Mouse (Mus musculus): ENCODE measurements around the gene Brca1. TPM values are rescaled to one million over a fixed set of nuclear protein-coding genes. Genes with fewer than 3 reads are reported as not detected.

The Brca1 gene
- polyA plus RNA-seq, 1 experiment from 2014 or later: 10.2 TPM

GRCm38 (mm10) chr11:101576116-101576515, 24.4 kb upstream of the Brca1 start:
- no peaks in the 10 kb centered on the region for H3K9me3 ChIP-seq
- H3K9ac ChIP-seq: no peak overlapping the region
- no peaks in the 10 kb centered on the region for H3K4me1 ChIP-seq (replicated peaks)
- no peaks in the 10 kb centered on the region for H3K27me3 ChIP-seq (replicated peaks)
- ATAC-seq: no peak
- no peak overlapping the region for H3K4me3 ChIP-seq (replicated peaks)
- H3K36me3 ChIP-seq: peaks cover 64% of the 10 kb centered on the region
- H3K4me2 ChIP-seq (replicated peaks): no peak overlapping the region
- H3K27ac ChIP-seq: no peak overlapping the region
- 76% methylated on average over 6 of the region's 6 CpGs for WGBS

GRCm38 (mm10) chr11:101568421-101568820, 16.7 kb upstream of the Brca1 start:
- H3K9me3 ChIP-seq: no peaks in the 10 kb centered on the region
- peaks cover 60% of the 10 kb centered on the region for H3K36me3 ChIP-seq
- H3K4me2 ChIP-seq (replicated peaks): no peak overlapping the region
- no peak overlapping the region for H3K9ac ChIP-seq
- WGBS: 73% methylated on average over 3 of the region's 3 CpGs
- no peak overlapping the region for H3K27ac ChIP-seq
- peak; percentile 75; the same call in 1 of the 2 replicates for ATAC-seq
- H3K4me3 ChIP-seq (replicated peaks): no peak overlapping the region
- H3K4me1 ChIP-seq (replicated peaks): no peaks in the 10 kb centered on the region
- H3K27me3 ChIP-seq (replicated peaks): no peaks in the 10 kb centered on the region

- peak; percentile 31; the same call in 1 of the 2 replicates for ATAC-seq
- Histone ChIP-seq H3K27me3 (replicated peaks) (no peaks in the 10 kb centered on the region), H3K9me3 (no peaks in the 10 kb centered on the region), H3K4me2 (replicated peaks) (no peak overlapping the region), H3K4me1 (replicated peaks) (no peaks in the 10 kb centered on the region), H3K4me3 (replicated peaks) (no peak overlapping the region), H3K27ac (no peak overlapping the region), H3K36me3 (peaks cover 31% of the 10 kb centered on the region), H3K9ac (no peak overlapping the region)
- 43% methylated on average over 5 of the region's 5 CpGs for WGBS
These were observed 10.6 kb upstream of the Brca1 start for GRCm38 (mm10) chr11:101562391-101562790.

- no peak for ATAC-seq
- Histone ChIP-seq H3K27ac (no peak overlapping the region), H3K27me3 (replicated peaks) (no peaks in the 10 kb centered on the region), H3K4me3 (replicated peaks) (no peak overlapping the region), H3K9me3 (no peaks in the 10 kb centered on the region), H3K9ac (no peak overlapping the region), H3K36me3 (peaks cover 10% of the 10 kb centered on the region; the same call in 1 of the 2 replicates), H3K4me1 (replicated peaks) (peaks cover 8% of the 10 kb centered on the region; the same call in 1 of the 2 replicates), H3K4me2 (replicated peaks) (no peak overlapping the region)
- 67% methylated on average over 2 of the region's 2 CpGs for WGBS
These were observed 5.2 kb upstream of the Brca1 start for GRCm38 (mm10) chr11:101556954-101557353.

GRCm38 (mm10) chr11:101556541-101556940, 4.8 kb upstream of the Brca1 start:
- Histone ChIP-seq H3K9me3 (no peaks in the 10 kb centered on the region), H3K9ac (no peak overlapping the region), H3K4me1 (replicated peaks) (peaks cover 8% of the 10 kb centered on the region; the same call in 1 of the 2 replicates), H3K27me3 (replicated peaks) (no peaks in the 10 kb centered on the region), H3K27ac (no peak overlapping the region), H3K4me2 (replicated peaks) (no peak overlapping the region), H3K4me3 (replicated peaks) (no peak overlapping the region), H3K36me3 (peaks cover 10% of the 10 kb centered on the region; the same call in 1 of the 2 replicates)
- ATAC-seq: no peak
- 81% methylated on average over 7 of the region's 7 CpGs for WGBS

- ATAC-seq: no peak
- peak overlapping the region; percentile 56 for H3K4me2 ChIP-seq (replicated peaks)
- peak overlapping the region; percentile 88 for H3K4me3 ChIP-seq (replicated peaks)
- no peaks in the 10 kb centered on the region for H3K9me3 ChIP-seq
- WGBS: 9% methylated on average over 8 of the region's 8 CpGs
- H3K36me3 ChIP-seq: peaks cover 5% of the 10 kb centered on the region; the same call in 1 of the 2 replicates
- H3K27me3 ChIP-seq (replicated peaks): no peaks in the 10 kb centered on the region
- peaks cover 14% of the 10 kb centered on the region; the same call in 1 of the 2 replicates for H3K4me1 ChIP-seq (replicated peaks)
- H3K27ac ChIP-seq: peak overlapping the region; percentile 91
- peak overlapping the region; percentile 77 for H3K9ac ChIP-seq
These were observed 1.7 kb upstream of the Brca1 start for GRCm38 (mm10) chr11:101553354-101553930.

GRCm38 (mm10) chr11:101552476-101553300, 933 bp upstream of the Brca1 start:
- Histone ChIP-seq H3K27ac (peak overlapping the region; percentile 92), H3K4me2 (replicated peaks) (peak overlapping the region; percentile 56), H3K4me1 (replicated peaks) (peaks cover 14% of the 10 kb centered on the region; the same call in 1 of the 2 replicates), H3K4me3 (replicated peaks) (peak overlapping the region; percentile 88), H3K27me3 (replicated peaks) (no peaks in the 10 kb centered on the region), H3K9ac (peak overlapping the region; percentile 77), H3K9me3 (no peaks in the 10 kb centered on the region), H3K36me3 (no peaks in the 10 kb centered on the region)
- under 1% methylated on average over 37 of the region's 37 CpGs for WGBS
- ATAC-seq: peak; percentile 97

- Histone ChIP-seq H3K9me3 (no peaks in the 10 kb centered on the region), H3K27ac (no peak overlapping the region), H3K9ac (no peak overlapping the region), H3K27me3 (replicated peaks) (no peaks in the 10 kb centered on the region), H3K36me3 (no peaks in the 10 kb centered on the region), H3K4me3 (replicated peaks) (no peak overlapping the region), H3K4me1 (replicated peaks) (peaks cover 7% of the 10 kb centered on the region; the same call in 1 of the 2 replicates), H3K4me2 (replicated peaks) (no peak overlapping the region)
- ATAC-seq: no peak
These were observed 3.2 kb downstream of the Brca1 start for GRCm38 (mm10) chr11:101548526-101548925.

- 62% methylated on average over 1 of the region's 1 CpGs for WGBS
- ATAC-seq: no peak
- Histone ChIP-seq H3K4me2 (replicated peaks) (no peak overlapping the region), H3K4me1 (replicated peaks) (no peaks in the 10 kb centered on the region), H3K27ac (0 out of 2 replicates have a peak overlapping the region, but pooled peaks have one; percentile 22), H3K27me3 (replicated peaks) (no peaks in the 10 kb centered on the region), H3K9me3 (no peaks in the 10 kb centered on the region), H3K36me3 (no peaks in the 10 kb centered on the region), H3K4me3 (replicated peaks) (no peak overlapping the region), H3K9ac (no peak overlapping the region)
These were observed 7.6 kb downstream of the Brca1 start for GRCm38 (mm10) chr11:101544132-101544531.

- H3K4me2 ChIP-seq (replicated peaks): no peak overlapping the region
- no peak overlapping the region for H3K4me3 ChIP-seq (replicated peaks)
- ATAC-seq: no peak
- no peak overlapping the region for H3K9ac ChIP-seq
- 0 out of 2 replicates have a peak overlapping the region, but pooled peaks have one; percentile 22 for H3K27ac ChIP-seq
- 77% methylated on average over 9 of the region's 9 CpGs for WGBS
- H3K9me3 ChIP-seq: no peaks in the 10 kb centered on the region
- H3K4me1 ChIP-seq (replicated peaks): no peaks in the 10 kb centered on the region
- no peaks in the 10 kb centered on the region for H3K27me3 ChIP-seq (replicated peaks)
- no peaks in the 10 kb centered on the region for H3K36me3 ChIP-seq
These were observed 8.2 kb downstream of the Brca1 start for GRCm38 (mm10) chr11:101543533-101543932.

GRCm38 (mm10) chr11:101526686-101527085, 25.1 kb downstream of the Brca1 start:
- Histone ChIP-seq H3K4me1 (replicated peaks) (no peaks in the 10 kb centered on the region), H3K9ac (no peak overlapping the region), H3K27ac (no peak overlapping the region), H3K4me3 (replicated peaks) (no peak overlapping the region), H3K9me3 (no peaks in the 10 kb centered on the region), H3K36me3 (peaks cover 22% of the 10 kb centered on the region), H3K4me2 (replicated peaks) (no peak overlapping the region), H3K27me3 (replicated peaks) (no peaks in the 10 kb centered on the region)
- no peak for ATAC-seq
- WGBS: 85% methylated on average over 4 of the region's 4 CpGs

- WGBS: 93% methylated on average over 9 of the region's 9 CpGs
These were observed 25.7 kb downstream of the Brca1 start for GRCm38 (mm10) chr11:101525936-101526595.

More at GRCm38 (mm10) chr11:101525936-101526595, 25.7 kb downstream of the Brca1 start:
- no peak for ATAC-seq
- Histone ChIP-seq H3K4me3 (replicated peaks) (no peak overlapping the region), H3K9me3 (no peaks in the 10 kb centered on the region), H3K36me3 (peaks cover 20% of the 10 kb centered on the region), H3K9ac (no peak overlapping the region), H3K4me2 (replicated peaks) (no peak overlapping the region), H3K4me1 (replicated peaks) (no peaks in the 10 kb centered on the region), H3K27me3 (replicated peaks) (no peaks in the 10 kb centered on the region), H3K27ac (no peak overlapping the region)

All from intestine, embryonic 15.5 days (tissue).